Mouse (Mus musculus): ENCODE measurements around the gene Stx12. TPM values are rescaled to one million over a fixed set of nuclear protein-coding genes. Genes with fewer than 3 reads are reported as not detected.
"Not testable (repeated sequence)": the region's sequence is repeated elsewhere in the genome, so short reads cannot be mapped to it uniquely, and the experiment has no call there.

The Stx12 gene
- 14.9 and 16.7 TPM in 2 replicates for polyA plus RNA-seq (2011; ENCODE audit: insufficient read depth, insufficient read length, low replicate concordance, missing spikeins)

DNA sequence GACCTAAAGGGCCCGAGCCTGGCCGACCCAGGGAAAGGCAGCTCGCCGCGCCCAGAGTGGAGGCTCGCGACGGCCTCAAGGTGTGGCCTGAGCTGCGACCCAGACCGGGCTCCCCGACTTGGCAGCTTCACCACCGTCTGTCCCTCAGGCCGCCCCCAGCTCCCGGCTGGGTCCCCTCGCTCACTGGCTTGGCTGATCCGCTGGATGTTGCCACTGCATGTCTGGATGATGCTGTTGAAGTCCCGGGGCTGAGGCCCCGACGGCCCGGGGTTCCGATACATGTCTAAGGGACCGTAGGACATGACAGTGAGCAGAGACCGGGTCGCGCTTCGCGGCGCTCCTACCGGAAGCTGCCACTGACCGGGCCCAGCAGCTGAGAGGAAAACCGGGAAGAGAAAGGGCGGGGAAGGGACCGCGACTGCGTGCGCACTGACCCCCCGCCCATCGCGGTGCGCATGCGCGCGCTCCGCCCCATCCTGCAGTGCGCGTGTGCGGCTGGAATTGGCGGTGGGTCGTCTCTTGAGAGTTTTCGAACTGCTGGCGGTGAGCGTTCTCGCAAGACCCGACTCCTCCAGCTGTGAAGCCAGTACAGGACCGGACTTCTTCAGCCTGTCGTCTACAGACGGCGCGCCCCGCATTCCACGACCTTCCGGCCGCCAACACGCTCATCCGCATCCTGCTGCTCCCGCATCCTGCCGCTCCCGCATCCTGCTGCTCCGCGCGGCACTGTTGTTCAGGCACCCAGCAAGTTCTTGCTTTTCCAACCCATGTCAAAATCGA, at the start of gene Stx12:
Gene Stx12 (minus strand): TSS at position 446 of the 780 bp plus-strand sequence.
- 1% methylated on average over 72 of the region's 72 CpGs for WGBS

DNA sequence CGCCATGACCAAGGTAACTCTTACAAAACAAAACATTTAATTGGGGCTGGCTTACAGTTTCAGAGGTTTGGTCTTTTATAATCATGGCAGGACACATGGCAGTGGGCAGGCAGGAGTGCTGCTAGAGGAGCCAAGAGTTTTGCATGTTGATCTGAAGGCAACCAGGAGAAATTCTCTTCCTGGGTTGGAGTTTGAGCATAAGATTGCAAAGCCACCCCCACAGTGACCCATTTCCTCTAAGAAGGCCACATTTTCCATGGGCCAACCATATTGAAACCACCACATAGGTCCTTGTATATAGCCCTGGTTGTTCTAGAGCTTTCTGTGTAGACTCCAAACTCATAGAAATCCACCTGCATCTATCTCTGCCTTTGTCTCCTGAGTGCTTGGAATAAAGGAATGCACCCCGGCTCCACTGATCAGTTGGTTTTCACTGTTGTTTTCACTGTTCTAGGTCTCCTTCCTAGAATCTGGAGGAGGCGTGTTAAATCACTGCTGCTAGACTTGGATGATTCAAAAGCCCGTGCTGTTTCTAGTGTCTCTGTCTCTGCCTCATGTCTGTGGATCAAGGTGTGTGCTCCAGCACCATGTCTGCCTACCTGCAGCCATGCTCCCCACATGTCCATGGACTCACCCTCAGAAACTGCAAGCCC, 48.6 kb upstream of the Stx12 start:
- H3K4me3 ChIP-seq (replicated peaks; ENCODE audit: control insufficient read depth, low read depth, low read length) = no peak overlapping the region
- no peak overlapping the region for H3K27ac ChIP-seq (ENCODE audit: control insufficient read depth, insufficient read depth, low read depth, low read length, poor library complexity)
- 73% methylated on average over 4 of the region's 4 CpGs for WGBS
- TF ChIP-seq POLR2A (IDR thresholded peaks at IDR 0.05; ENCODE audit: borderline replicate concordance, control insufficient read depth, low read depth, low read length) = no peak
- no peak for TF ChIP-seq CTCF (IDR thresholded peaks at IDR 0.05; ENCODE audit: control insufficient read depth, insufficient read depth, low read length)
- no peaks in the 10 kb centered on the region for H3K4me1 ChIP-seq (ENCODE audit: control insufficient read depth, insufficient read depth, low read length)

More for the DNA sequence above, at the start of gene Stx12:
- TF ChIP-seq CTCF (IDR thresholded peaks at IDR 0.05; ENCODE audit: control insufficient read depth, insufficient read depth, low read length) (no peak), POLR2A (IDR thresholded peaks at IDR 0.05; ENCODE audit: borderline replicate concordance, control insufficient read depth, low read depth, low read length) (peak; percentile 68; the same call in 1 of the 2 replicates)
- H3K27ac ChIP-seq (ENCODE audit: control insufficient read depth, insufficient read depth, low read depth, low read length, poor library complexity) = peak within 1 kb of the TSS; percentile 88
- H3K4me1 ChIP-seq (ENCODE audit: control insufficient read depth, insufficient read depth, low read length) = peaks cover 1% of the 10 kb centered on the region; the same call in 1 of the 2 replicates
- H3K4me3 ChIP-seq (replicated peaks; ENCODE audit: control insufficient read depth, low read depth, low read length) = peak within 1 kb of the TSS; percentile 92

DNA sequence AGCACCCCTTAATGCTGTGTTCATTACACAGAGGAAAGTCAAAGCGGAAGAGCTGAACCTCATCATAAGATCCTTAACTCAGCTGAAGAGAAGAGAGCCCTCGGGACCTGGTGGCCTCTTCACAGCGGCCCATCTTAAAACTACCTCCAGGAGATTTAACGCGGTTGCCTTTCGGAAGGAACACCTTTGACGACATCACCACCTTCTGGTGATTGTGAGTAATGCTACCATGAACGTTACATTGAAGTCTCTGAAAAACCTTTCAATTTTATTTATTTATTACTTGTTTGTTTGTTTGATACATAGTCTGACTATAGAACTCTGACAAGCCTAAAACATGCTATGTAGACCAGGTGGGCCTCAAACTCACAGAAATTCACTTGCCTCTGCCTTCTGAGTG, 46.5 kb upstream of the Stx12 start:
- Histone ChIP-seq H3K4me1 (ENCODE audit: control insufficient read depth, insufficient read depth, low read length) (no peaks in the 10 kb centered on the region), H3K4me3 (replicated peaks; ENCODE audit: control insufficient read depth, low read depth, low read length) (no peak overlapping the region), H3K27ac (ENCODE audit: control insufficient read depth, insufficient read depth, low read depth, low read length, poor library complexity) (no peak overlapping the region)
- 11% methylated on average over 8 of the region's 8 CpGs for WGBS
- TF ChIP-seq CTCF (IDR thresholded peaks at IDR 0.05; ENCODE audit: control insufficient read depth, insufficient read depth, low read length) = peak; percentile 29; the same call in 1 of the 2 replicates
- no peak for TF ChIP-seq POLR2A (IDR thresholded peaks at IDR 0.05; ENCODE audit: borderline replicate concordance, control insufficient read depth, low read depth, low read length)

DNA sequence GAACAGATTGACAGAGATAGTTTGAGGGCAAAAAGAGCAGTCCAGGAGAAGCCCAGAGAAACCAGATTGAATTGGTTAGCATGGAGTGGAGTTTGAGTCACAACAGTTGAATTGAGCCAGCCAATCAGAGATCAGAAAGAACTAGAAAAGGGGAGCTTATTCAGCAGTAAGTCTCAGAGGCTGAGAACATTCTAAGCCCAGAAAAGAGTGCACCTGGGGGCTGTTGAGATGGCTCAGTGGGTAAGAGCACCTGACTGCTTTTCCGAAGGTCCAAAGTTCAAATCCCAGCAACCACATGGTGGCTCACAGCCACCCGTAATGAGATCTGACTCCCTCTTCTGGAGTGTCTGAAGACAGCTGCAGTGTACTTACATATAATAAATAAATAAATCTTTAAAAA, 42.2 kb upstream of the Stx12 start:
- not testable (repeated sequence) for H3K4me1 ChIP-seq (ENCODE audit: control insufficient read depth, insufficient read depth, low read length); H3K27ac ChIP-seq (ENCODE audit: control insufficient read depth, insufficient read depth, low read depth, low read length, poor library complexity); H3K4me3 ChIP-seq (replicated peaks; ENCODE audit: control insufficient read depth, low read depth, low read length)
- 60% methylated on average over 2 of the region's 2 CpGs for WGBS

DNA sequence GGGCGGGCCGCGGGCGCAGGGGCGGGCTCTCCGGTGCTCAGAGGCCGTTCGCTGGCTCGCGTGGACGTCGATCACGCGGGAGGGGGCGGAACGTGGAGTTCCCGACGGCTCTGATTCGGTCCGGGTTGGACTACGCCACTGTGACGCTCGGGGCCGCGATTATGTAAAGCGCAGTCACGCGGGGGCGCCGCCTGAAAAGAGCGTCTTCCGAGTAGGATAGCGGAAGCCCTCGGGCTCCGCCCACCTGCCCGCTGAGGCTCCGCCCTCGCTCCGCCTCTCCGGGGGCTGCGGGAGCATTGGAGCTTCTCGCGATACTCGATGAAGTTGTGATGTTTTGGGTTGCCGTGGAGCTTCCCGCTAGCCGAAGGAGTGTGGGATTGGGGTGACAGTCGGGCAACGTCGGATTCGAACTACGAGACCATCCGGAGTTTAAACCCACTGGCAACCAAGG, 38.3 kb upstream of the Stx12 start, which contains the start of gene Fam76a:
Gene Fam76a (minus strand): TSS at position 1 of the 451 bp plus-strand sequence.
- Histone ChIP-seq H3K4me1 (ENCODE audit: control insufficient read depth, insufficient read depth, low read length) (peaks cover 2% of the 10 kb centered on the region; the same call in 1 of the 2 replicates), H3K27ac (ENCODE audit: control insufficient read depth, insufficient read depth, low read depth, low read length, poor library complexity) (peak within 1 kb of the TSS; percentile 99), H3K4me3 (replicated peaks; ENCODE audit: control insufficient read depth, low read depth, low read length) (peak within 1 kb of the TSS; percentile 91)
- WGBS = under 1% methylated on average over 51 of the region's 53 CpGs
- TF ChIP-seq POLR2A (IDR thresholded peaks at IDR 0.05; ENCODE audit: borderline replicate concordance, control insufficient read depth, low read depth, low read length) (peak; percentile 47; the same call in 1 of the 2 replicates), CTCF (IDR thresholded peaks at IDR 0.05; ENCODE audit: control insufficient read depth, insufficient read depth, low read length) (no peak)

DNA sequence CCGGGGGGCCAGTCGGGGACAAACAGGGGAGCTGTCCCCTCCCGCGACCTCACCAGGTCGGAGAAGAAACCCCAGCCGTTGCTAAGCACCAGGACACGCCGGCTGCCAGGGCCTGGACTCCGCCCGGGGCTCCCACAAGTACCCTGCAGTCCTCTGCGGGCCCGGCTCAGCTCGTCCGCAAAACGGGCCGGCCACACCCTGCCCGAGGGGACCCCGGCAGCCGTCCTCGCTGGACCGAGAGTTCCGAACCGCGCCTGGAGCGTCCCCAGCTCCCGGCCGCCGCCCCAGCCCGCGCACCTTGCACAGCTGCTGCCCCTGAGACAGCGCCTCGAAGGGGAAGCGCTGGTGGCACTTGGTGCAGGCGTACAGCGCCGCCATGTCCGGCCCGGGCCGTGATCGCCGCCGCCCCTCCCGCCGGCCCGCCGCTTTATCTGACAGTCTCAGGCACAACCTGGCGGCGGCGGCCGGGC, 37.8 kb upstream of the Stx12 start:
- 1% methylated on average over 50 of the region's 50 CpGs for whole genome bisulfite sequencing
- peak overlapping the region; percentile 99 for H3K27ac ChIP-seq (ENCODE audit: control insufficient read depth, insufficient read depth, low read depth, low read length, poor library complexity)
- TF ChIP-seq POLR2A (IDR thresholded peaks at IDR 0.05; ENCODE audit: borderline replicate concordance, control insufficient read depth, low read depth, low read length) (peak; percentile 50; the same call in 1 of the 2 replicates), CTCF (IDR thresholded peaks at IDR 0.05; ENCODE audit: control insufficient read depth, insufficient read depth, low read length) (0 out of 2 replicates have a peak, but pooled peaks have one; percentile 7)

DNA sequence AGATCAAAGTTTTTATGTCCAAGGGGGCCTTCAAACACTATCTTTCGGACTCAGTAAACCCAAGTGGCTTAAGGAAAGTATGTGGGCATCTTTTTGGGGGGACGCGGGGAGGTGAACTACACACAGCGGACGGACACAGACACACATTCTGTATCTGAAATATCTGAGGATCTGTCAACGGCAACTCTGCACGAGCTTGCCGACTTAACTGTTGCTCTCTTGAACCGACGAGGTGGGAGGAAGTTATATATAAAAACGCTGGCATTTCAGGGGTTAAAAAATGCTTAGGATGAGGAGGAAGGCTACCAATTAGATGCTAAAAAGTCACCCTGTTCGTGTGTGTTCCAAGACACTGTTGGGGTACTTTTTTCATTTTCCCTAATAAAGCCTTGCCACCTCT, 37.2 kb upstream of the Stx12 start:
- TF ChIP-seq CTCF (IDR thresholded peaks at IDR 0.05; ENCODE audit: control insufficient read depth, insufficient read depth, low read length) (no peak), POLR2A (IDR thresholded peaks at IDR 0.05; ENCODE audit: borderline replicate concordance, control insufficient read depth, low read depth, low read length) (no peak)
- H3K27ac ChIP-seq (ENCODE audit: control insufficient read depth, insufficient read depth, low read depth, low read length, poor library complexity) = peak overlapping the region; percentile 99
- H3K4me3 ChIP-seq (replicated peaks; ENCODE audit: control insufficient read depth, low read depth, low read length) = peak overlapping the region; percentile 51
- H3K4me1 ChIP-seq (ENCODE audit: control insufficient read depth, insufficient read depth, low read length) = peaks cover 2% of the 10 kb centered on the region; the same call in 1 of the 2 replicates
- WGBS = 37% methylated on average over 12 of the region's 12 CpGs

More for the DNA sequence above, 37.8 kb upstream of the Stx12 start:
- Histone ChIP-seq H3K4me1 (ENCODE audit: control insufficient read depth, insufficient read depth, low read length) (peaks cover 2% of the 10 kb centered on the region; the same call in 1 of the 2 replicates), H3K4me3 (replicated peaks; ENCODE audit: control insufficient read depth, low read depth, low read length) (peak overlapping the region; percentile 51)

DNA sequence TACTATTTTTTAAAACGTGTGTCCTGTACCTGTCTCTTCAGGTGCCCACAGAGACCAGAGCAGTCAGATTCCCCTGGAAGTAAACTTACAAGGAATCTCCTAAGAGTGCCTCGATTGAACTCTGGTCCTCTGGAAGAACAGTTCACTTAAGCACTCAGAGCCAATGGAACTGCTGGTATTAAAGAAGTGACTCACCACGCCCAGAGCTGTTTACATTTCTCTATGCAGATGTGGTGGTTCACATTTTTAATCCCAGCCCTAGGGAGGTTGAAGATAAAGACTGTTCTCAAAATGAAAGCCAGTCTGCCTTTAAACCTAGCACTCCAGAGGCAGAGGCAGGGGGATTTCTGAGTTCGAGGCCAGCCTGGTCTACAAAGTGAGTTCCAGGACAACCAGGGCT, 35.9 kb upstream of the Stx12 start:
- H3K4me3 ChIP-seq (replicated peaks; ENCODE audit: control insufficient read depth, low read depth, low read length) = no peak overlapping the region
- TF ChIP-seq POLR2A (IDR thresholded peaks at IDR 0.05; ENCODE audit: borderline replicate concordance, control insufficient read depth, low read depth, low read length) (no peak), CTCF (IDR thresholded peaks at IDR 0.05; ENCODE audit: control insufficient read depth, insufficient read depth, low read length) (no peak)
- H3K27ac ChIP-seq (ENCODE audit: control insufficient read depth, insufficient read depth, low read depth, low read length, poor library complexity) = no peak overlapping the region
- WGBS = 82% methylated on average over 4 of the region's 4 CpGs
- H3K4me1 ChIP-seq (ENCODE audit: control insufficient read depth, insufficient read depth, low read length) = peaks cover 2% of the 10 kb centered on the region; the same call in 1 of the 2 replicates

DNA sequence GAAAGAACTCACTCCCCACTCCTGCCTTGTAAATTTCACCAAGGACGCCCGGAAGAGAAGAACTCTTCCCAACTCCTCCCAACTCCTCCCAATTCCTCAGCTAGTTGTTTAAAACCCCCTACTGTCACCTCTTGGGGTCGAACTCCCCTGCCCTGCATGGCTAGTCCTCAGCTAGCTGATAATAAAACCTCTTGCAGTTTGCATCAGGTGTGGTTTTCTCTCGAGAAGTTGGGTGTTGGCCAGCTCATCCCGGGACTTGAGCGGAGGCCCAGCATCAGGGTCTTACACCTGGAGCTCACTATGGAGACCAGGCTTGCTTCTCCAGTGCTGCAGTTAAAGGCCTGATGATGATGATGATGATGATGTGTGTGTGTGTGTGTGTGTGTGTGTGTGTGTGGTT, 34.2 kb upstream of the Stx12 start:
- not testable (repeated sequence) for H3K27ac ChIP-seq (ENCODE audit: control insufficient read depth, insufficient read depth, low read depth, low read length, poor library complexity); H3K4me1 ChIP-seq (ENCODE audit: control insufficient read depth, insufficient read depth, low read length); H3K4me3 ChIP-seq (replicated peaks; ENCODE audit: control insufficient read depth, low read depth, low read length)
- 86% methylated on average over 6 of the region's 6 CpGs for WGBS

All from bone marrow, adult 2 months (tissue).